Mouse (Mus musculus): ENCODE results near the gene Fbxo34. TPM values are rescaled to one million over a fixed set of nuclear protein-coding genes. Genes with fewer than 3 reads are reported as not detected.
"Not testable (repeated sequence)": the region's sequence is repeated elsewhere in the genome, so short reads cannot be mapped to it uniquely, and the experiment has no call there.

Gene Fbxo34
- total RNA-seq, 2 experiments from 2014 or later = 86.6 to 110 TPM

DNA sequence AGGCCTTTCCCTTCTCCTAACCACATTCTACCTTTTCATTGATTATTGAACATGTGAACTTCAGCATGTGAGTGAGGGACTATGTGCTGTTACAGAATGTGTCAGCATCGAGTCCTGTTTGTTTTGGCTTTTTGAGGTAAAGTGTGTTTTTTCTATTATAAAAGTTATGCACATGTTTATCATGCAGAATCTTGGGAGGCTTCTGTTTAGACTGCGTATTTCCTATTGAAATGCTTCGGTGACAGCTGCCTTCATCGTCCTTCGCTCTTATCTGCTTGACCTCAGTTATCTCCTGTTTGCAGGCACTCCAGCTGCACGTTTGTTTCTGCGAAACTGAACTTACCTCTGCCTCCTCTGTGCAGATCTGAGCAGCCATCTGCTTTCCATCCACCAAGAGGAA, 72.1 kb downstream of the Fbxo34 start:
- no peak overlapping the region for H3K27ac ChIP-seq
- TF ChIP-seq CTCF (IDR thresholded peaks at IDR 0.05) = no peak
- intact Hi-C loops (cut with DNase I) = no loop called here
- no peak overlapping the region for H3K4me3 ChIP-seq
- no peak for DNase-seq (ENCODE audit: extremely low spot score in 1 of 2, low spot score in 2 of 2)

DNA sequence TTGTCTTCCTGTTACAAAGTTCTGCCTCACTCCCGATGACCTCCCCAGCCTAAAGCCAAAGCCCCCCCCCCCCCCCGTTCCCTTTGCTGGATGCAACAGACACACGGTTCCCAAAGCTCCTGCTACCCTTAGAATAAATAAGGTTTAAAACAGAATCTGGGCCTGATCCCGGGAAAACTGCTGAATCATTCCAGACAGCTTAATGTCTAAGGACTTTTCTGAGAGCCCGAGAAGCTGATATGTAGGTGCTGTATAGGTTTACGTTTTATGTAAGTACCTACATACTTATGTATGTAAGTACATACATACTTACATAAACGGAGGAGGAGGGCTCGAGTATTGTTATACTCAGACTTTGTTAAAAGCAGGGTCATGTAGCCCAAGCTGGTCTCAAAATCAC, 75.2 kb downstream of the Fbxo34 start:
- Histone ChIP-seq H3K4me3 (no peak overlapping the region), H3K27ac (peak overlapping the region; percentile 91)
- no peak for TF ChIP-seq CTCF (IDR thresholded peaks at IDR 0.05)
- intact Hi-C loops (cut with DNase I) = no loop called here
- no peak for DNase-seq (ENCODE audit: extremely low spot score in 1 of 2, low spot score in 2 of 2)

DNA sequence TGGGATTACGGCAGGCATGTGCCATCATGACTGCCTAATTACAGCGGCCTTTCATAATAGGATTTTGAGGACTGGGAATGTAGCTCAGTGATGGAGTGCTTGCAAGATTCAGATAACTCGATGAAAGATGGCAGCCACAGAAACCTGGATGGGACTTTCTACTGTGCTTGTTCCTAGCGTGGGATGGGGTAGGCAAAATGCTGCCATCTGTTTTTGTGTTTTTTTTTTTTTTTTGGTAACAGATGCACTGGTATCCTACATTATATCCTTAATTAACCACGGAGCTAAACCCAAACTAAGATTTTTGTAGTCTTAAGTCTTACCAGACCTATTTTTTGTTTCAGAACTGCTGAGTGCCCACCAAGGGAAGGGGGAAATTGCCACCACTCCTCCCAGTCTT, 75.6 kb downstream of the Fbxo34 start:
- no peak for DNase-seq (ENCODE audit: extremely low spot score in 1 of 2, low spot score in 2 of 2)
- H3K27ac ChIP-seq = peak overlapping the region; percentile 91
- no peak for TF ChIP-seq CTCF (IDR thresholded peaks at IDR 0.05)

DNA sequence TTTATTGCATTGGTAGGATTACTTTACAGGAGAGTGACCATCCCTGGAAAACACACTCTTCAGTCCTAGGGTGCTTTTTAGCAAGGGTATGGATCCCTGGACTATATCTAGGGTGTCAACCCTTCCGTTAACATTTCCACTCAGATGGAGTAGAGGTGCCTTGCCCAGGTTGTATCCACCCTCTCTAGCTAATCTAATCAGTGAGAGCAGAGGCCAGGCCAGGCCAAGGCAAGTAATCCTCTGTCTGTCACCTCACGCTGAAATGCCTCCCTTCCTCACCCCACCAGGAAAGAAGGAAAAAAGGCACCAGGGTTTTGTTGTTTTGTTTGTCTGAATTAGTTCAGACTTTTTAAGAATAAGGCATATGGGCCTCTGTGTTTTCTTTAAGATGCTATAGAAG, 77.6 kb downstream of the Fbxo34 start:
- Histone ChIP-seq H3K27ac (no peak overlapping the region), H3K4me3 (no peak overlapping the region)
- DNase-seq (ENCODE audit: extremely low spot score in 1 of 2, low spot score in 2 of 2) = no peak
- no peak for TF ChIP-seq CTCF (IDR thresholded peaks at IDR 0.05)
- intact Hi-C loops (cut with DNase I) = loop anchor here (2.0 kb wide), 1 partner anchor 21 kb away; no protein-coding TSS in a partner anchor

More for the DNA sequence above, 75.6 kb downstream of the Fbxo34 start:
- intact Hi-C loops (cut with DNase I) = loop anchor here (2.0 kb wide), 1 partner anchor 19 kb away; no protein-coding TSS in a partner anchor
- H3K4me3 ChIP-seq = no peak overlapping the region

DNA sequence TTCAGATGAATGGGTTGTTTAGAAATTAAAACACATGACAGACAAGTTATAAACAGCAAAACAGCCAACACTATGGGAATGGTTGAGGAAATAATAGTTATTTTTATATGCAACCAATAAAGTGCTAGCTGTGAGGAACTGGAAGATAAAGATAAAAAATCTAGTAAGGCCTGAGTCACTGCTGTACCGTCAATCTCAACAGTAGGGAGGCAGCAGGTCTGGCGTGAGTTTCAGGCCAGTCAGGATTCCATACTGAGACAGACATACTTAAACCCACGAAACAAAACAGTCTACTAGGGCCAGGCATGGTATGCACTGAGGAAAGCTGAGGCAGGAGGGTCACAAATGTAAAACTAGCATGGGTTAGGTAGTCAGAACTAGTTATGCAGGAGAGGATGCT, 78.1 kb downstream of the Fbxo34 start:
- TF ChIP-seq CTCF (IDR thresholded peaks at IDR 0.05) = no peak
- intact Hi-C loops (cut with DNase I) = no loop called here
- no peak for DNase-seq (ENCODE audit: extremely low spot score in 1 of 2, low spot score in 2 of 2)
- Histone ChIP-seq H3K4me3 (no peak overlapping the region), H3K27ac (peak overlapping the region; percentile 60)

DNA sequence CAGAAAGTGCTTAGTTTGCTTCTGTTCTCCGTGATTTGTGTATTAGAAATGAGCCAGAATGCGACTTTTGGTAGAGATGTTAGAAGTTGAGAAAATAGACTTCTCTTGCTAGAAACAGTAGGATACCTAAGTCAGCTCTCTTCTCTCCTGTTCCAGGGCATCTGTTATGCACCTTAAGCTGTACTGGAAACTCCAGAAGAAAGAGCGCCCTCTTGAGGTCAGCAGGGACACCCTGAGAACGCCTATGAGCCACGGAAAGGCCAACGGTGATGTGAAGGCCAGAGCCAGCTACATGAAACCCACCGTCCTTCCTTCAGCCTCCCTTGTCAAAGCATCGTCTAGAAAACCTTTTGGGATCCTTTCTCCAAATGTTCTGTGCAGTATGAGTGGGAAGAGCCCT, 78.8 kb downstream of the Fbxo34 start:
- Histone ChIP-seq H3K4me3 (no peak overlapping the region), H3K27ac (peak overlapping the region; percentile 47)
- peak; percentile 78 for TF ChIP-seq CTCF (IDR thresholded peaks at IDR 0.05)
- peak; percentile 59 to 64 for DNase-seq (ENCODE audit: extremely low spot score in 1 of 2, low spot score in 2 of 2)
- intact Hi-C loops (cut with DNase I) = loop anchor here (1.0 kb wide), 1 partner anchor 57 kb away; no protein-coding TSS in a partner anchor

DNA sequence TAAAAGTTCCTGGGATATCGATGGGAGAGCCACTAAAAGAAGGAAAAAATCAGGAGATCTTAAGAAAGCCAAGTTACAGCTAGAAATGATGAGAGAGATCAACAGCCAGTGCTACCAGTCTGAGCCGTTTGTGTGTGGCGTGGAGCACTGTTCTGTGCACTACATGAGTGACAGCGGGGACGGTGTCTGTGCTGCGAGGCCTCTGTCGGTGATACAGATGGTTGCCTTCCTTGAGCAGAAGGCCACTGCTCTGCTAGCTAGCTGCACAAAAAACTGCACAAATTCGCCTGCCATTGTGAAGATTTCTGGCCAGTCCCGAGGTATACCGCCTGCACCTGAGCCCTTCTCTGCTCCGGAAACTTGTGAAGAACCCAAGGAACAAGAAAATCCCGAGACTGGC, 79.4 kb downstream of the Fbxo34 start:
- H3K4me3 ChIP-seq; DNase-seq (ENCODE audit: extremely low spot score in 1 of 2, low spot score in 2 of 2): not testable (repeated sequence)
- intact Hi-C loops (cut with DNase I) = loop anchor here (1.0 kb wide), 1 partner anchor 57 kb away; no protein-coding TSS in a partner anchor
- H3K27ac ChIP-seq = peak overlapping the region; percentile 47; the same call in 1 of the 2 replicates

DNA sequence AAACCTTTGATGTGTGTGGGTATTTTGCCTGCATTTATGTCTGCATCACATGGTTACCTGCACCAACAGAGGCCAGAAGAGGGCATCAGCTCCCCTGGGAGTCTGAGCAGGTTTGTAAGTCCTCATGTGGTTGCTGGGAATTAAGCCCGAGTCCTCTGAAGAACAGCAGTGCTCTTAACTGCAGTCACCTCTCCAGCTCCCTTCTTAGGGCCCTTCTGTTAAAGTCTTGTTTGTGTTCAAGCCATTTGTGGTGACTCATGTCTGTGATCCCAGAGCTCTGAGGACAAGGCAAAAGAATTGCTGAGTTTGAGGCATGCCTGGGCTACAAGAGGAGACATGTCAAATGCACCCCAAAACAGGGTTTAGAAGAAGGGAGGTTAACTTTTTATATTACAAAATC, 82.3 kb downstream of the Fbxo34 start:
- intact Hi-C loops (cut with DNase I) = loop anchor here (5.0 kb wide), 1 partner anchor 115 kb away; the partner anchor contains the start of gene Dlgap5
- Histone ChIP-seq H3K27ac (peak overlapping the region; percentile 45; the same call in 1 of the 2 replicates), H3K4me3 (no peak overlapping the region)
- TF ChIP-seq CTCF (IDR thresholded peaks at IDR 0.05) = no peak; the same call in 1 of the 2 replicates
- DNase-seq (ENCODE audit: extremely low spot score in 1 of 2, low spot score in 2 of 2) = no peak

DNA sequence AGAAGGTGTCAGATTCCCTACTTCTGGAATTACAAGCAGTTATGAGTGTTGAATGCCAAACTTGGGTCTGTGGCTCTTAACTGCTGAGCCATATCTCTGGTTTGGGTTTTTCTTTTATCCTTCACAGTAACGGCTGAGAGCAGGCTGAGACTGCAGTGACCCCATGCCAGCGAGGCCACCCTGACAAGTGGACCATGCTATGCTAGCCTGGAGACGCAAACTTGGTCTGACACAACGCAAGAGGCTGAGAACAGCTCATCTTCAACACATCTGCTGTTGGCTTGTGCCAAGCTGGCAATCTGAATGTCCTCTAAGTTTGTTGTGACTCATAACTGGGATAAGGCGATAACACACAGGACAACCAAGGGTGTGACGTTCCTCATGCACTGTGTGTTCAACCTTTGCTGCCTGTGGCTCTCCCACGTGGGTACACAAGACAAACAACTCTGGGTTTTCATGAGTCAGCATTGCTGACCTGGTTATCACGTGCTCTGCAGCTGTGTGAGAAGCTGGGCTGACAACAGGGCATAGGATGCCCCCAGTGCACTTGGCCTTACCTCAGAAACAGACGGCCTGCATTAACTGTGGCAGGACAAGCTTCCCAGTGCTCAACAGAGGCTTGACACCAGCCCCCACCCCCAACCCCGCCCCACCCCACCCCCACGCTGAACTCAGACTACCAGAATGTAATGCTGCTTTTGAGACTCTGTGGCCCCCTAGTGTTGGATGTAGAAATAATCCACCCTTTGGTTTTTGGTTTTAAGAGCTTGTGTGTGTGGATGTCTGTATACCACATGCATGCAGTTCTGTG, 83.3 kb downstream of the Fbxo34 start:
- peak; percentile 35 for DNase-seq (ENCODE audit: extremely low spot score in 1 of 2, low spot score in 2 of 2)
- TF ChIP-seq CTCF (IDR thresholded peaks at IDR 0.05) = peak; percentile 59

DNA sequence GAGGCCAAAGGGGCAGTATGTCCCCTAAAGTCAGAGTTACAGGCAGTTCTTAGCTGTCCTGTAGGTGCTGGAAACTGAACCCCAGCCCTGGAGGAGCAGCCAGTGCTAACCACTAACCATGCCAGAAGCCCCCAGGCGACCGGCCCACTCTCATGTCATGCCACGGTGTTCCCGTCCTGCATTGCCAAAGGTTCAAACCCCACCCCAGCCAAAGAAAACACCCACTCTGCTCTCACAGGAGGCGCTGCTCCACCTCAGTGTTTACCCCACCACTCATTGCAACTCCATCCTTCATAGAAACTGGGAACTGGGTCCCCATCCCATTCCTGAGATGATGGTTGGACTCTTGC, 83.9 kb downstream of the Fbxo34 start:
- DNase-seq (ENCODE audit: extremely low spot score in 1 of 2, low spot score in 2 of 2) = no peak
- Histone ChIP-seq H3K4me3 (no peak overlapping the region), H3K27ac (peak overlapping the region; percentile 24)
- intact Hi-C loops (cut with DNase I) = loop anchor here (1.0 to 5.0 kb wide), 2 partner anchors 62 to 117 kb away; partner anchors contain the start of gene Dlgap5
- TF ChIP-seq CTCF (IDR thresholded peaks at IDR 0.05) = no peak

More for the DNA sequence above, 83.3 kb downstream of the Fbxo34 start:
- peak overlapping the region; percentile 45 for H3K27ac ChIP-seq
- intact Hi-C loops (cut with DNase I) = loop anchor here (1.0 to 5.0 kb wide), 2 partner anchors 61 to 116 kb away; partner anchors contain the start of gene Dlgap5
- no peak overlapping the region for H3K4me3 ChIP-seq

DNA sequence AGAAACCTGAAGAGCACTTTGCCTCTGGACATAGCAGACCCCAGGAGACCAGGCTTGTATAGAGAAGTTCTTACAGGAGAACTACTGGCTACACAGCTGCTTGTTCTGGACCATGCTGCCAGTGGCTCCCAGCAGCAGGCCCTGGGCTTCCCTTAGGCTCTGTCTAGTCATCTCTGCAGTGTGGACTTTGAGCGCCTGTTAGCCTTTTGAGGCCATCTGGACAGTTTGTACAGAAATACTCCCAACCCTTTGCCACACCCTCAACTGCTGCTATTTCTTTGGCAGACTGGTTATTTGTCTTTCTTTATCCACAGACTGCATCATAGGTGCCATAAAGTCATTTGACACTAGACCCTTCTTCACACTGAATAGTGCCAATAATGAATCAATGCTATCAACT, 84.9 kb downstream of the Fbxo34 start:
- Histone ChIP-seq H3K4me3 (no peak overlapping the region), H3K27ac (no peak overlapping the region)
- intact Hi-C loops (cut with DNase I) = loop anchor here (5.0 kb wide), 1 partner anchor 198 kb away; no protein-coding TSS in a partner anchor
- DNase-seq (ENCODE audit: extremely low spot score in 1 of 2, low spot score in 2 of 2) = no peak
- no peak for TF ChIP-seq CTCF (IDR thresholded peaks at IDR 0.05)

DNA sequence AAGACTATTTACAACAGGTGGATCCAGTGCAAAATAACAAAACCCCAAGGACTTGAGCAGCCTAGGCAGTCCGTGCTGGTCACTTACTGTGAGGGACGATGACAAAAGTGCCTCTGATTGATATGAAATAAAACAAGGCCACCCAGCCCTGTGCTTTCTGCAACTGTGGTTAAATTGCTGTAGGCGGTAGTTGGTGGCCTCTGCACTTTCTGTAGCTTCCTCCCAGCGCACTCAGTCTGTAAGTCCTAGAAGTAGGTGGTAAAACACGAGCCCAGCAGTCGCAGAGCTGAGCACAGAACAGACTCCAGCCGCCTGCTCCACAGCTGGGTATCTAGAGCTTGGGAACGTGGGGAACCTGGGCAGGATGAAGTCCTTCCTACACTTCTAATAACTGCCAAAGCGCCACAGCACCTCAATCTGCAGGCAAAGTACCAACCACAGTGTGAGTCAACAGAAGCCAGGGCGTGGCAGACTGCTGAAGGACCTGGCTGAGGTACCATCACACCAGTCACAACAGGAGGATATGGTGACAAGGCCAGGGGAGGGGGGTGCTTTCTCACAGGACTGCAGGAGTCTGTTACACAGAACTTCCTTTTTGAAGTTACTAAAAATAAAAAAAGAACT, 91.2 kb downstream of the Fbxo34 start:
- no peak overlapping the region for H3K27ac ChIP-seq
- TF ChIP-seq CTCF (IDR thresholded peaks at IDR 0.05) = no peak
- intact Hi-C loops (cut with DNase I) = no loop called here
- H3K4me3 ChIP-seq = no peak overlapping the region
- no peak for DNase-seq (ENCODE audit: extremely low spot score in 1 of 2, low spot score in 2 of 2)

Measured in left cerebral cortex, adult 2 months (tissue).